In genomic region chr9:51052180-51052579, GRCm38 (mm10) we compare ENCODE assay signal across 8 mouse cellular contexts. TPM values are rescaled to one million over a fixed set of nuclear protein-coding genes. Genes with fewer than 3 reads are reported as not detected.
DNase-seq lines count a peak whose midpoint lies in the region; ATAC-seq lines count a peak whose summit lies in the region.

No protein-coding gene starts in this region.

- ATAC-seq in common myeloid progenitor, adult 5-6 weeks (replicated peaks; ENCODE audit: low read depth, poor library complexity, severe bottlenecking): peak; percentile 77

- intact Hi-C loops in left cerebral cortex, postnatal 14 days (cut with DNase I): loop anchor here (5.0 kb wide), 1 partner anchor 205 kb away; the partner anchor contains the start of gene Ppp2r1b
- intact Hi-C loops in left cerebral cortex, postnatal 4 days (cut with DNase I): no loop called here
- intact Hi-C loops in gastrocnemius, postnatal 36 days (cut with DNase I): no loop called here

- DNase-seq in embryo, embryonic 10.5 days (ENCODE audit: low spot score): peak; percentile 28
- no peak for DNase-seq in embryo, embryonic 11 days
- DNase-seq in left cerebral cortex, postnatal 14 days (ENCODE audit: low spot score in 2 of 2): peak; percentile 30 to 36
- no peak for DNase-seq in left cerebral cortex, postnatal 4 days
- peak; percentile 69 for DNase-seq in CD4-positive, CD25-positive, alpha-beta regulatory T cell, adult 2 months (ENCODE audit: low read depth, low spot score)
- no peak for DNase-seq in gastrocnemius, postnatal 36 days
- DNase-seq in frontal cortex, postnatal 25 days (ENCODE audit: low spot score in 2 of 2): no peak

RNA-seq across cellular contexts. Expression of gene Btg4, which starts 8.5 kb away (rescaled TPM):
- total RNA-seq in left cerebral cortex, postnatal 14 days (2021): not detected
- not detected for total RNA-seq in left cerebral cortex, postnatal 4 days (2021)
- total RNA-seq in common myeloid progenitor, adult 5-6 weeks (2017): not detected in 2 replicates
- total RNA-seq in gastrocnemius, postnatal 36 days (2021): not detected

RNA-seq across cellular contexts. Expression of gene Layn, which starts 24.7 kb away (rescaled TPM):
- 10 to 100 TPM in 1 of 2 experiments, 1 to 10 TPM in 1; 8.1 to 10.3 TPM for total RNA-seq in left cerebral cortex, postnatal 14 days (2021)
- total RNA-seq in left cerebral cortex, postnatal 4 days (2021): 1 to 10 TPM; 7.8 to 9.5 TPM
- 12.2 and 18.3 TPM in 2 replicates for total RNA-seq in common myeloid progenitor, adult 5-6 weeks (2017)
- total RNA-seq in gastrocnemius, postnatal 36 days (2021): 1 to 10 TPM; 1.3 to 1.5 TPM

RNA-seq across cellular contexts. Expression of gene Sik2, which starts 43.3 kb away (rescaled TPM):
- total RNA-seq in left cerebral cortex, postnatal 14 days (2021): 10 to 100 TPM; 49.0 to 54.6 TPM
- total RNA-seq in left cerebral cortex, postnatal 4 days (2021): 10 to 100 TPM; 54.9 TPM
- total RNA-seq in common myeloid progenitor, adult 5-6 weeks (2017): 15.7 and 22.1 TPM in 2 replicates
- total RNA-seq in gastrocnemius, postnatal 36 days (2021): 10 to 100 TPM; 21.8 to 21.9 TPM

RNA-seq across cellular contexts. Expression of gene 4833427G06Rik, which starts 49.7 kb away (rescaled TPM):
- total RNA-seq in left cerebral cortex, postnatal 14 days (2021): not detected
- under 1 TPM in 1 of 2 experiments, not detected in 1; 0.50 TPM for total RNA-seq in left cerebral cortex, postnatal 4 days (2021)
- total RNA-seq in common myeloid progenitor, adult 5-6 weeks (2017): not detected in 2 replicates
- not detected for total RNA-seq in gastrocnemius, postnatal 36 days (2021)

Comparison
In these comparisons a context has a peak if more than half of its experiments do, and no peak if none do; other contexts are left out.
1. DNase-seq: peak in embryo, embryonic 10.5 days (single experiment), left cerebral cortex, postnatal 14 days (2 of 2) and CD4-positive, CD25-positive, alpha-beta regulatory T cell, adult 2 months (single experiment); none in embryo, embryonic 11 days (single experiment), left cerebral cortex, postnatal 4 days (single experiment), gastrocnemius, postnatal 36 days (0 of 2) and frontal cortex, postnatal 25 days (0 of 2).